Mouse (Mus musculus): ENCODE data around the gene Cpne6. TPM values are rescaled to one million over a fixed set of nuclear protein-coding genes. Genes with fewer than 3 reads are reported as not detected.

The Cpne6 gene
- polyA plus RNA-seq, 1 experiment, result not detected

DNA sequence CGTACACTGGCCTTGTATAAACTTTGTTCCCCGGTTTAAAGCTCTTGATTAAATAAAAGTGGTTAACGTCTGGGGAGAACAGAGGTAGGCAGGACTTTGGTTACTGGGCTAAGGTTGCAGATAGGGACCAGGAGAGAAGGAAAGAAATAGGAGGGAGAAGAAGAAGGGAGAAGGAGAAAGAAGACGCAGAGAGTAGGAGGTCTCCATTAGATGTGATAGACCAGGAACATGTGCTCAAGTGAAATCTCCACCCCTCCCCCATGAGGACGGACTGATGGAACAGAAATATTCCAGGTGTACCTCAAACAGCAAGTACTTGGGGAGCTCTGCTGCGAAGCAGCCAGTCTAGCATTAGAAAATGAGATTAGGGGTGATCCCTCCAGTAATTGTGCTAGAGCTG, 40.4 kb upstream of the Cpne6 start:
- Histone ChIP-seq H3K27me3 (ENCODE audit: control insufficient read depth, insufficient read depth, low read length, poor library complexity, severe bottlenecking) (no peaks in the 10 kb centered on the region), H3K4me1 (ENCODE audit: control insufficient read depth, insufficient read depth, low read length) (peaks cover 5% of the 10 kb centered on the region), H3K4me3 (ENCODE audit: low read depth, low read length) (no peak overlapping the region), H3K36me3 (ENCODE audit: control insufficient read depth, insufficient read depth, low read length, poor library complexity, severe bottlenecking) (no peaks in the 10 kb centered on the region), H3K27ac (ENCODE audit: insufficient read depth, low read length) (no peak overlapping the region), H3K9me3 (replicated peaks; ENCODE audit: control insufficient read depth, insufficient read depth, low read length, poor library complexity, severe bottlenecking) (no peaks in the 10 kb centered on the region), H3K9ac (ENCODE audit: low read depth, poor library complexity, severe bottlenecking) (no peak overlapping the region)
- no peak for TF ChIP-seq POLR2A (IDR thresholded peaks at IDR 0.05; ENCODE audit: insufficient read depth, low read length)
- TF ChIP-seq CTCF (IDR thresholded peaks at IDR 0.05; ENCODE audit: low read depth, low read length), result no peak
- TF ChIP-seq EP300 (IDR thresholded peaks at IDR 0.05; ENCODE audit: insufficient read depth, low read depth, low read length), result no peak

GRCm38 (mm10) chr14:55470806-55471205, 39.4 kb upstream of the Cpne6 start:
- Histone ChIP-seq H3K36me3 (ENCODE audit: control insufficient read depth, insufficient read depth, low read length, poor library complexity, severe bottlenecking) (no peaks in the 10 kb centered on the region), H3K4me1 (ENCODE audit: control insufficient read depth, insufficient read depth, low read length) (peaks cover 5% of the 10 kb centered on the region), H3K9ac (ENCODE audit: low read depth, poor library complexity, severe bottlenecking) (0 out of 2 replicates have a peak overlapping the region, but pooled peaks have one; percentile 26), H3K27me3 (ENCODE audit: control insufficient read depth, insufficient read depth, low read length, poor library complexity, severe bottlenecking) (no peaks in the 10 kb centered on the region), H3K27ac (ENCODE audit: insufficient read depth, low read length) (no peak overlapping the region), H3K4me3 (ENCODE audit: low read depth, low read length) (0 out of 2 replicates have a peak overlapping the region, but pooled peaks have one; percentile 9), H3K9me3 (replicated peaks; ENCODE audit: control insufficient read depth, insufficient read depth, low read length, poor library complexity, severe bottlenecking) (no peaks in the 10 kb centered on the region)
- TF ChIP-seq CTCF (IDR thresholded peaks at IDR 0.05; ENCODE audit: low read depth, low read length), result no peak
- peak; percentile 61; the same call in 1 of the 2 replicates for TF ChIP-seq EP300 (IDR thresholded peaks at IDR 0.05; ENCODE audit: insufficient read depth, low read depth, low read length)
- no peak for TF ChIP-seq POLR2A (IDR thresholded peaks at IDR 0.05; ENCODE audit: insufficient read depth, low read length)

GRCm38 (mm10) chr14:55475654-55476053, 34.6 kb upstream of the Cpne6 start:
- TF ChIP-seq POLR2A (IDR thresholded peaks at IDR 0.05; ENCODE audit: insufficient read depth, low read length) (no peak), EP300 (IDR thresholded peaks at IDR 0.05; ENCODE audit: insufficient read depth, low read depth, low read length) (no peak), CTCF (IDR thresholded peaks at IDR 0.05; ENCODE audit: low read depth, low read length) (no peak)
- H3K36me3 ChIP-seq (ENCODE audit: control insufficient read depth, insufficient read depth, low read length, poor library complexity, severe bottlenecking), result no peaks in the 10 kb centered on the region; the same call in 1 of the 2 replicates
- no peaks in the 10 kb centered on the region for H3K27me3 ChIP-seq (ENCODE audit: control insufficient read depth, insufficient read depth, low read length, poor library complexity, severe bottlenecking)
- H3K9ac ChIP-seq (ENCODE audit: low read depth, poor library complexity, severe bottlenecking), result no peak overlapping the region
- H3K4me3 ChIP-seq (ENCODE audit: low read depth, low read length), result no peak overlapping the region
- peaks cover 4% of the 10 kb centered on the region for H3K4me1 ChIP-seq (ENCODE audit: control insufficient read depth, insufficient read depth, low read length)
- no peaks in the 10 kb centered on the region for H3K9me3 ChIP-seq (replicated peaks; ENCODE audit: control insufficient read depth, insufficient read depth, low read length, poor library complexity, severe bottlenecking)
- no peak overlapping the region for H3K27ac ChIP-seq (ENCODE audit: insufficient read depth, low read length)

DNA sequence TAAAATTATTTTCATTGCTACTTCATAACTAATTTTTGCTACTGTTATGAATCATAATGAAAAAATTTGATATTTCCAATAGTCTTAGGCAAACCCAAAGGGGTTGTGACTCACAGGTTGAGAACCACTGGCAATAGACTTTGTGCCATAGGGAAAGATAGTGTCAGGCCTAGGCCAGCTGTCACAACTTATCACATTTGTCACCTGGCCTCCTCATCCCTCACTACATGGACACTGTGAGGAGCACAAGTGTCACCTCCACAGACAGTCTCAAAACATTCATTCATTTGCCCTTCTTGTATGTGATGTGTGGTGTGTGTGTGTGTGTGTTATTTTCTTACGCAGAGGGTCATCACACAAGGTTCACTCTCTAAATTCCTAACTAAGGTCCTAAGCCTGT, 32.8 kb upstream of the Cpne6 start:
- peaks cover 4% of the 10 kb centered on the region; the same call in 1 of the 2 replicates for H3K36me3 ChIP-seq (ENCODE audit: control insufficient read depth, insufficient read depth, low read length, poor library complexity, severe bottlenecking)
- H3K9ac ChIP-seq (ENCODE audit: low read depth, poor library complexity, severe bottlenecking), result no peak overlapping the region
- no peaks in the 10 kb centered on the region for H3K27me3 ChIP-seq (ENCODE audit: control insufficient read depth, insufficient read depth, low read length, poor library complexity, severe bottlenecking)
- TF ChIP-seq POLR2A (IDR thresholded peaks at IDR 0.05; ENCODE audit: insufficient read depth, low read length), result no peak
- no peak for TF ChIP-seq CTCF (IDR thresholded peaks at IDR 0.05; ENCODE audit: low read depth, low read length)
- no peak for TF ChIP-seq EP300 (IDR thresholded peaks at IDR 0.05; ENCODE audit: insufficient read depth, low read depth, low read length)
- no peaks in the 10 kb centered on the region for H3K9me3 ChIP-seq (replicated peaks; ENCODE audit: control insufficient read depth, insufficient read depth, low read length, poor library complexity, severe bottlenecking)
- H3K4me3 ChIP-seq (ENCODE audit: low read depth, low read length), result no peak overlapping the region
- no peak overlapping the region for H3K27ac ChIP-seq (ENCODE audit: insufficient read depth, low read length)
- peaks cover 2% of the 10 kb centered on the region for H3K4me1 ChIP-seq (ENCODE audit: control insufficient read depth, insufficient read depth, low read length)

- peak overlapping the region; percentile 72 for H3K9ac ChIP-seq (ENCODE audit: low read depth, poor library complexity, severe bottlenecking)
- peaks cover 2% of the 10 kb centered on the region for H3K4me1 ChIP-seq (ENCODE audit: control insufficient read depth, insufficient read depth, low read length)
- no peaks in the 10 kb centered on the region for H3K9me3 ChIP-seq (replicated peaks; ENCODE audit: control insufficient read depth, insufficient read depth, low read length, poor library complexity, severe bottlenecking)
- H3K4me3 ChIP-seq (ENCODE audit: low read depth, low read length), result no peak overlapping the region
- H3K27me3 ChIP-seq (ENCODE audit: control insufficient read depth, insufficient read depth, low read length, poor library complexity, severe bottlenecking), result no peaks in the 10 kb centered on the region
- H3K27ac ChIP-seq (ENCODE audit: insufficient read depth, low read length), result no peak overlapping the region
- no peak for TF ChIP-seq POLR2A (IDR thresholded peaks at IDR 0.05; ENCODE audit: insufficient read depth, low read length)
- no peak for TF ChIP-seq CTCF (IDR thresholded peaks at IDR 0.05; ENCODE audit: low read depth, low read length)
- no peak for TF ChIP-seq EP300 (IDR thresholded peaks at IDR 0.05; ENCODE audit: insufficient read depth, low read depth, low read length)
- peaks cover 4% of the 10 kb centered on the region; the same call in 1 of the 2 replicates for H3K36me3 ChIP-seq (ENCODE audit: control insufficient read depth, insufficient read depth, low read length, poor library complexity, severe bottlenecking)
Measured at GRCm38 (mm10) chr14:55477829-55478228, 32.4 kb upstream of the Cpne6 start.

- Histone ChIP-seq H3K27me3 (ENCODE audit: control insufficient read depth, insufficient read depth, low read length, poor library complexity, severe bottlenecking) (no peaks in the 10 kb centered on the region), H3K36me3 (ENCODE audit: control insufficient read depth, insufficient read depth, low read length, poor library complexity, severe bottlenecking) (peaks cover 4% of the 10 kb centered on the region; the same call in 1 of the 2 replicates), H3K9ac (ENCODE audit: low read depth, poor library complexity, severe bottlenecking) (peak within 1 kb of the TSS; percentile 72), H3K27ac (ENCODE audit: insufficient read depth, low read length) (peak within 1 kb of the TSS; percentile 42), H3K4me3 (ENCODE audit: low read depth, low read length) (peak within 1 kb of the TSS; percentile 95), H3K9me3 (replicated peaks; ENCODE audit: control insufficient read depth, insufficient read depth, low read length, poor library complexity, severe bottlenecking) (no peaks in the 10 kb centered on the region), H3K4me1 (ENCODE audit: control insufficient read depth, insufficient read depth, low read length) (peaks cover 2% of the 10 kb centered on the region)
- TF ChIP-seq EP300 (IDR thresholded peaks at IDR 0.05; ENCODE audit: insufficient read depth, low read depth, low read length) (no peak), CTCF (IDR thresholded peaks at IDR 0.05; ENCODE audit: low read depth, low read length) (peak; percentile 73)
Measured at GRCm38 (mm10) chr14:55478651-55479599, 31.3 kb upstream of the Cpne6 start, which contains the start of gene Dhrs4. TSS of gene Dhrs4 (plus strand) at chr14:55478758.
